Mouse (Mus musculus): ENCODE measurements around the gene Hcfc1. TPM values are rescaled to one million over a fixed set of nuclear protein-coding genes. Genes with fewer than 3 reads are reported as not detected.

Gene Hcfc1
- polyA plus RNA-seq, 2 experiments: 28.9 to 35.1 TPM

GRCm38 (mm10) chrX:73914827-73915703 is 51.1 kb downstream of the Hcfc1 start:
- Histone ChIP-seq H3K4me3 (ENCODE audit: insufficient read depth in 1 of 2, low read depth in 2 of 2, low read length in 2 of 2) (peak overlapping the region; percentile 48 to 51), H3K4me1 (replicated peaks; ENCODE audit: control insufficient read depth in 2 of 2, insufficient read depth in 2 of 2, low read length in 1 of 2) (peaks cover 2 to 25% of the 10 kb centered on the region in 2 experiments; a peak in 3 of 4 replicates), H3K27ac (peak overlapping the region; percentile 72), H3K9ac (replicated peaks) (peak overlapping the region; percentile 31), H3K4me2 (ENCODE audit: low read depth) (peak overlapping the region; percentile 76), H3K27me3 (ENCODE audit: control insufficient read depth, insufficient read depth, low read length) (no peaks in the 10 kb centered on the region), H3K36me3 (replicated peaks; ENCODE audit: control insufficient read depth, insufficient read depth, low read depth) (no peaks in the 10 kb centered on the region; the same call in 1 of the 2 replicates), H3K9me3 (ENCODE audit: control insufficient read depth, low read length) (no peaks in the 10 kb centered on the region)
- WGBS (ENCODE audit: insufficient replicate concordance): 22% methylated on average over 31 of the region's 31 CpGs
- DNase-seq (ENCODE audit: low read depth in 3 of 3, low spot score in 3 of 3) (peak; percentile 92 to 93 (median 93)), ATAC-seq (ENCODE audit: insufficient read depth) (peak; percentile 95)
- TF ChIP-seq CTCF (IDR thresholded peaks at IDR 0.05; ENCODE audit: low read depth) (peak; percentile 79), EP300 (IDR thresholded peaks at IDR 0.05; ENCODE audit: low read depth) (no peak)

- DNase-seq (ENCODE audit: low read depth in 3 of 3, low spot score in 3 of 3) (no peak), ATAC-seq (ENCODE audit: insufficient read depth) (no peak)
- Histone ChIP-seq H3K9me3 (ENCODE audit: control insufficient read depth, low read length) (no peaks in the 10 kb centered on the region), H3K4me1 (replicated peaks; ENCODE audit: control insufficient read depth in 2 of 2, insufficient read depth in 2 of 2, low read length in 1 of 2) (peaks cover 2 to 32% of the 10 kb centered on the region in 2 experiments; a peak in 3 of 4 replicates), H3K4me3 (ENCODE audit: insufficient read depth in 1 of 2, low read depth in 2 of 2, low read length in 2 of 2) (no peak overlapping the region; a peak in 1 of 4 replicates), H3K9ac (replicated peaks) (no peak overlapping the region; the same call in 1 of the 2 replicates), H3K27ac (no peak overlapping the region), H3K36me3 (replicated peaks; ENCODE audit: control insufficient read depth, insufficient read depth, low read depth) (no peaks in the 10 kb centered on the region), H3K4me2 (ENCODE audit: low read depth) (peak overlapping the region; percentile 69), H3K27me3 (ENCODE audit: control insufficient read depth, insufficient read depth, low read length) (no peaks in the 10 kb centered on the region)
- WGBS (ENCODE audit: insufficient replicate concordance): 28% methylated on average over 2 of the region's 2 CpGs
- TF ChIP-seq CTCF (IDR thresholded peaks at IDR 0.05; ENCODE audit: low read depth) (no peak), EP300 (IDR thresholded peaks at IDR 0.05; ENCODE audit: low read depth) (no peak)
Observed at GRCm38 (mm10) chrX:73911588-73911987, 54.6 kb downstream of the Hcfc1 start.

- Histone ChIP-seq H3K9ac (replicated peaks) (peak overlapping the region; percentile 47), H3K36me3 (replicated peaks; ENCODE audit: control insufficient read depth, insufficient read depth, low read depth) (no peaks in the 10 kb centered on the region), H3K27ac (no peak overlapping the region; the same call in 1 of the 2 replicates), H3K4me1 (replicated peaks; ENCODE audit: control insufficient read depth in 2 of 2, insufficient read depth in 2 of 2, low read length in 1 of 2) (peaks cover 2 to 32% of the 10 kb centered on the region in 2 experiments; a peak in 3 of 4 replicates), H3K4me2 (ENCODE audit: low read depth) (peak overlapping the region; percentile 69), H3K27me3 (ENCODE audit: control insufficient read depth, insufficient read depth, low read length) (no peaks in the 10 kb centered on the region), H3K4me3 (ENCODE audit: insufficient read depth in 1 of 2, low read depth in 2 of 2, low read length in 2 of 2) (peak overlapping the region; percentile 45 to 49), H3K9me3 (ENCODE audit: control insufficient read depth, low read length) (no peaks in the 10 kb centered on the region)
- TF ChIP-seq EP300 (IDR thresholded peaks at IDR 0.05; ENCODE audit: low read depth) (no peak), CTCF (IDR thresholded peaks at IDR 0.05; ENCODE audit: low read depth) (no peak)
- ATAC-seq (ENCODE audit: insufficient read depth) (peak; percentile 38; the same call in 1 of the 2 replicates), DNase-seq (ENCODE audit: low read depth in 3 of 3, low spot score in 3 of 3) (no peak)
- WGBS (ENCODE audit: insufficient replicate concordance): 5% methylated on average over 20 of the region's 26 CpGs
Observed at GRCm38 (mm10) chrX:73911156-73911555, 55.0 kb downstream of the Hcfc1 start.

GRCm38 (mm10) chrX:73910451-73910850 is 55.7 kb downstream of the Hcfc1 start:
- peak overlapping the region; percentile 69 for H3K4me2 ChIP-seq (ENCODE audit: low read depth)
- no peak for DNase-seq (ENCODE audit: low read depth in 3 of 3, low spot score in 3 of 3)
- H3K4me1 ChIP-seq (replicated peaks; ENCODE audit: control insufficient read depth in 2 of 2, insufficient read depth in 2 of 2, low read length in 1 of 2): peaks cover 2 to 28% of the 10 kb centered on the region in 2 experiments; a peak in 3 of 4 replicates
- H3K9me3 ChIP-seq (ENCODE audit: control insufficient read depth, low read length): no peaks in the 10 kb centered on the region
- H3K4me3 ChIP-seq (ENCODE audit: insufficient read depth in 1 of 2, low read depth in 2 of 2, low read length in 2 of 2): peak overlapping the region; percentile 45 to 49
- H3K36me3 ChIP-seq (replicated peaks; ENCODE audit: control insufficient read depth, insufficient read depth, low read depth): no peaks in the 10 kb centered on the region
- no peaks in the 10 kb centered on the region for H3K27me3 ChIP-seq (ENCODE audit: control insufficient read depth, insufficient read depth, low read length)
- no peak overlapping the region; the same call in 1 of the 2 replicates for H3K9ac ChIP-seq (replicated peaks)
- TF ChIP-seq EP300 (IDR thresholded peaks at IDR 0.05; ENCODE audit: low read depth): no peak
- TF ChIP-seq CTCF (IDR thresholded peaks at IDR 0.05; ENCODE audit: low read depth): no peak
- peak overlapping the region; percentile 63; the same call in 1 of the 2 replicates for H3K27ac ChIP-seq
- ATAC-seq (ENCODE audit: insufficient read depth): no peak

DNA sequence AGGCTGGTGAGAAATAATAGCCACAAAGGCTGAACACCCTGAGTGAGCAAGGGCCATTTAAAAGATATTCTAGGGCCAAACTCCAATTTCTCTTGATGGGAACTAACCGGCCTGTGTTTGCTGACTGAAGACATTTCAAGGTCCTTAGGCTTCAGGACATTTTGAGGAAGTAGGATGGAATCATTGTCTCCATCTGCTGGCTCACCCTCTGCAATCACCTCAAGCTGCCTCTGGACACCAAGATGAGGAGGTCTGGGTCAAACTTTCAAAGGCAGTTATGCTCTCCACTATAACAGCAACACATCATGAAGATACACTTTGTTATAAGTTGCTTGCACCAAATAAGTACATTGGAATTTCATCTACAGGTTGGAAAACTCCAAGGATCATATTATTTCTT is 56.1 kb downstream of the Hcfc1 start:
- DNase-seq (ENCODE audit: low read depth in 3 of 3, low spot score in 3 of 3): no peak
- Histone ChIP-seq H3K9ac (replicated peaks) (no peak overlapping the region), H3K4me3 (ENCODE audit: insufficient read depth in 1 of 2, low read depth in 2 of 2, low read length in 2 of 2) (peak overlapping the region in 1 of 2 experiments; percentile 45; a peak in 2 of 4 replicates), H3K4me2 (ENCODE audit: low read depth) (peak overlapping the region; percentile 69), H3K27me3 (ENCODE audit: control insufficient read depth, insufficient read depth, low read length) (no peaks in the 10 kb centered on the region), H3K36me3 (replicated peaks; ENCODE audit: control insufficient read depth, insufficient read depth, low read depth) (no peaks in the 10 kb centered on the region), H3K27ac (no peak overlapping the region), H3K4me1 (replicated peaks; ENCODE audit: control insufficient read depth in 2 of 2, insufficient read depth in 2 of 2, low read length in 1 of 2) (peaks cover 2 to 26% of the 10 kb centered on the region in 2 experiments; a peak in 3 of 4 replicates), H3K9me3 (ENCODE audit: control insufficient read depth, low read length) (no peaks in the 10 kb centered on the region)
- TF ChIP-seq EP300 (IDR thresholded peaks at IDR 0.05; ENCODE audit: low read depth) (no peak), CTCF (IDR thresholded peaks at IDR 0.05; ENCODE audit: low read depth) (no peak)
- no peak for ATAC-seq (ENCODE audit: insufficient read depth)
- 20% methylated on average over 1 of the region's 1 CpGs for WGBS (ENCODE audit: insufficient replicate concordance)

All from liver, embryonic 14.5 days (tissue).